Mouse (Mus musculus): ENCODE results near the gene Spata32. TPM values are rescaled to one million over a fixed set of nuclear protein-coding genes. Genes with fewer than 3 reads are reported as not detected.

The Spata32 gene
- polyA plus RNA-seq, 1 experiment from 2014 or later: 0.40 TPM

GRCm38 (mm10) chr11:103197340-103197739 is 20.9 kb downstream of the Spata32 start:
- WGBS: 86% methylated on average over 4 of the region's 4 CpGs
- ATAC-seq (ENCODE audit: low FRiP score): no peak
- Histone ChIP-seq H3K9me3 (no peaks in the 10 kb centered on the region), H3K4me1 (replicated peaks) (peaks cover 40% of the 10 kb centered on the region), H3K27me3 (peaks cover 93% of the 10 kb centered on the region), H3K36me3 (peaks cover 16% of the 10 kb centered on the region), H3K4me3 (no peak overlapping the region), H3K4me2 (no peak overlapping the region), H3K9ac (no peak overlapping the region), H3K27ac (no peak overlapping the region)

- no peak overlapping the region for H3K9ac ChIP-seq
- peaks cover 100% of the 10 kb centered on the region for H3K27me3 ChIP-seq
- H3K4me2 ChIP-seq: no peak overlapping the region
- H3K27ac ChIP-seq: no peak overlapping the region
- peaks cover 33% of the 10 kb centered on the region for H3K4me1 ChIP-seq (replicated peaks)
- 86% methylated on average over 5 of the region's 5 CpGs for WGBS
- no peak for ATAC-seq (ENCODE audit: low FRiP score)
- H3K36me3 ChIP-seq: peaks cover 16% of the 10 kb centered on the region
- no peaks in the 10 kb centered on the region for H3K9me3 ChIP-seq
- no peak overlapping the region for H3K4me3 ChIP-seq
These were observed 22.6 kb downstream of the Spata32 start for GRCm38 (mm10) chr11:103195656-103196055.

GRCm38 (mm10) chr11:103195236-103195635 is 23.0 kb downstream of the Spata32 start:
- Histone ChIP-seq H3K4me1 (replicated peaks) (peaks cover 33% of the 10 kb centered on the region), H3K36me3 (peaks cover 16% of the 10 kb centered on the region), H3K4me2 (no peak overlapping the region), H3K9me3 (no peaks in the 10 kb centered on the region), H3K4me3 (no peak overlapping the region), H3K9ac (no peak overlapping the region), H3K27ac (no peak overlapping the region), H3K27me3 (peaks cover 100% of the 10 kb centered on the region)
- ATAC-seq (ENCODE audit: low FRiP score): no peak
- 92% methylated on average over 18 of the region's 18 CpGs for WGBS

GRCm38 (mm10) chr11:103193825-103194168 is 24.4 kb downstream of the Spata32 start:
- no peak overlapping the region for H3K4me3 ChIP-seq
- H3K36me3 ChIP-seq: peaks cover 21% of the 10 kb centered on the region
- no peak overlapping the region for H3K4me2 ChIP-seq
- H3K9me3 ChIP-seq: no peaks in the 10 kb centered on the region
- no peak overlapping the region for H3K27ac ChIP-seq
- no peak for ATAC-seq (ENCODE audit: low FRiP score)
- no peak overlapping the region for H3K9ac ChIP-seq
- peaks cover 22% of the 10 kb centered on the region for H3K4me1 ChIP-seq (replicated peaks)
- H3K27me3 ChIP-seq: peaks cover 99% of the 10 kb centered on the region
- WGBS: 28% methylated on average over 9 of the region's 9 CpGs

- peak overlapping the region; percentile 56 for H3K4me2 ChIP-seq
These were observed 25.0 kb downstream of the Spata32 start for GRCm38 (mm10) chr11:103192956-103193824.

GRCm38 (mm10) chr11:103192230-103192955 is 25.8 kb downstream of the Spata32 start:
- no peaks in the 10 kb centered on the region for H3K9me3 ChIP-seq
- H3K4me1 ChIP-seq (replicated peaks): peaks cover 15% of the 10 kb centered on the region
- H3K4me2 ChIP-seq: peak overlapping the region; percentile 56
- H3K27me3 ChIP-seq: peaks cover 87% of the 10 kb centered on the region
- peaks cover 25% of the 10 kb centered on the region for H3K36me3 ChIP-seq
- no peak overlapping the region for H3K27ac ChIP-seq
- H3K9ac ChIP-seq: peak overlapping the region; percentile 53
- 16% methylated on average over 28 of the region's 28 CpGs for WGBS
- H3K4me3 ChIP-seq: peak overlapping the region; percentile 37
- ATAC-seq (ENCODE audit: low FRiP score): peak; percentile 27

More at GRCm38 (mm10) chr11:103192956-103193824, 25.0 kb downstream of the Spata32 start:
- WGBS: 8% methylated on average over 37 of the region's 44 CpGs
- Histone ChIP-seq H3K4me3 (peak overlapping the region; percentile 37), H3K27me3 (peaks cover 95% of the 10 kb centered on the region), H3K9me3 (no peaks in the 10 kb centered on the region), H3K4me1 (replicated peaks) (peaks cover 16% of the 10 kb centered on the region), H3K9ac (peak overlapping the region; percentile 53), H3K27ac (no peak overlapping the region), H3K36me3 (peaks cover 23% of the 10 kb centered on the region)
- ATAC-seq (ENCODE audit: low FRiP score): peak; percentile 55

- H3K4me3 ChIP-seq: no peak overlapping the region
- 48% methylated on average over 2 of the region's 2 CpGs for WGBS
- H3K9me3 ChIP-seq: no peaks in the 10 kb centered on the region
- H3K9ac ChIP-seq: no peak overlapping the region
- no peaks in the 10 kb centered on the region for H3K4me1 ChIP-seq (replicated peaks)
- no peak overlapping the region for H3K4me2 ChIP-seq
- H3K27me3 ChIP-seq: peaks cover 23% of the 10 kb centered on the region
- ATAC-seq (ENCODE audit: low FRiP score): no peak
- H3K27ac ChIP-seq: no peak overlapping the region
- 0 out of 2 replicates have a peak, but pooled peaks cover 9% of the 10 kb centered on the region for H3K36me3 ChIP-seq
These were observed 33.3 kb downstream of the Spata32 start for GRCm38 (mm10) chr11:103184891-103185290.

- Histone ChIP-seq H3K36me3 (no peaks in the 10 kb centered on the region), H3K9me3 (no peaks in the 10 kb centered on the region), H3K4me3 (no peak overlapping the region), H3K4me2 (no peak overlapping the region), H3K27me3 (peaks cover 13% of the 10 kb centered on the region; the same call in 1 of the 2 replicates), H3K27ac (no peak overlapping the region), H3K9ac (no peak overlapping the region), H3K4me1 (replicated peaks) (no peaks in the 10 kb centered on the region)
- WGBS: 85% methylated on average over 3 of the region's 3 CpGs
- ATAC-seq (ENCODE audit: low FRiP score): no peak
These were observed 36.3 kb downstream of the Spata32 start for GRCm38 (mm10) chr11:103181911-103182310.

GRCm38 (mm10) chr11:103181349-103181748 is 36.9 kb downstream of the Spata32 start:
- Histone ChIP-seq H3K36me3 (no peaks in the 10 kb centered on the region), H3K9me3 (no peaks in the 10 kb centered on the region), H3K4me3 (no peak overlapping the region), H3K4me1 (replicated peaks) (no peaks in the 10 kb centered on the region), H3K27ac (no peak overlapping the region), H3K27me3 (peaks cover 13% of the 10 kb centered on the region; the same call in 1 of the 2 replicates), H3K9ac (no peak overlapping the region), H3K4me2 (no peak overlapping the region)
- 79% methylated on average over 9 of the region's 9 CpGs for WGBS
- ATAC-seq (ENCODE audit: low FRiP score): no peak

- Histone ChIP-seq H3K36me3 (no peaks in the 10 kb centered on the region), H3K27me3 (peaks cover 14% of the 10 kb centered on the region; the same call in 1 of the 2 replicates), H3K9me3 (no peaks in the 10 kb centered on the region), H3K9ac (no peak overlapping the region), H3K4me3 (no peak overlapping the region), H3K27ac (no peak overlapping the region), H3K4me2 (no peak overlapping the region), H3K4me1 (replicated peaks) (no peaks in the 10 kb centered on the region)
- no peak for ATAC-seq (ENCODE audit: low FRiP score)
- 65% methylated on average over 1 of the region's 1 CpGs for WGBS
These were observed 37.8 kb downstream of the Spata32 start for GRCm38 (mm10) chr11:103180426-103180825.

GRCm38 (mm10) chr11:103178748-103179147 is 39.5 kb downstream of the Spata32 start:
- H3K9me3 ChIP-seq: no peaks in the 10 kb centered on the region
- H3K4me3 ChIP-seq: no peak overlapping the region
- no peaks in the 10 kb centered on the region for H3K36me3 ChIP-seq
- no peak for ATAC-seq (ENCODE audit: low FRiP score)
- H3K4me2 ChIP-seq: no peak overlapping the region
- WGBS: 93% methylated on average over 8 of the region's 8 CpGs
- peaks cover 22% of the 10 kb centered on the region for H3K27me3 ChIP-seq
- H3K4me1 ChIP-seq (replicated peaks): peaks cover 4% of the 10 kb centered on the region; the same call in 1 of the 2 replicates
- no peak overlapping the region for H3K9ac ChIP-seq
- no peak overlapping the region for H3K27ac ChIP-seq

- peaks cover 30% of the 10 kb centered on the region for H3K27me3 ChIP-seq
- no peaks in the 10 kb centered on the region for H3K36me3 ChIP-seq
- H3K9ac ChIP-seq: no peak overlapping the region
- H3K27ac ChIP-seq: no peak overlapping the region
- H3K4me3 ChIP-seq: no peak overlapping the region
- WGBS: 83% methylated on average over 15 of the region's 15 CpGs
- no peaks in the 10 kb centered on the region for H3K9me3 ChIP-seq
- no peak overlapping the region for H3K4me2 ChIP-seq
- no peak for ATAC-seq (ENCODE audit: low FRiP score)
- H3K4me1 ChIP-seq (replicated peaks): peaks cover 4% of the 10 kb centered on the region; the same call in 1 of the 2 replicates
These were observed 40.3 kb downstream of the Spata32 start for GRCm38 (mm10) chr11:103177815-103178485.

Data from hindbrain, embryonic 13.5 days (tissue).